Mouse (Mus musculus) erythroblast, embryonic 14.5 days (primary cell): ENCODE results near the gene Gm21319.
"Not testable (repeated sequence)": the region's sequence is repeated elsewhere in the genome, so short reads cannot be mapped to it uniquely, and the experiment has no call there.

ENCODE experiments used
- GATA1 ChIP-seq: IDR thresholded peaks from 2 replicates; pipeline ENCODE4 v1.6.1; 2012; ENCODE audit warnings: low read length, inconsistent platforms, mixed read lengths
- TAL1 ChIP-seq: IDR thresholded peaks from 3 replicates; pipeline ENCODE4 v1.6.1; 2012; ENCODE audit warnings: low read length, inconsistent platforms, mixed read lengths

DNA sequence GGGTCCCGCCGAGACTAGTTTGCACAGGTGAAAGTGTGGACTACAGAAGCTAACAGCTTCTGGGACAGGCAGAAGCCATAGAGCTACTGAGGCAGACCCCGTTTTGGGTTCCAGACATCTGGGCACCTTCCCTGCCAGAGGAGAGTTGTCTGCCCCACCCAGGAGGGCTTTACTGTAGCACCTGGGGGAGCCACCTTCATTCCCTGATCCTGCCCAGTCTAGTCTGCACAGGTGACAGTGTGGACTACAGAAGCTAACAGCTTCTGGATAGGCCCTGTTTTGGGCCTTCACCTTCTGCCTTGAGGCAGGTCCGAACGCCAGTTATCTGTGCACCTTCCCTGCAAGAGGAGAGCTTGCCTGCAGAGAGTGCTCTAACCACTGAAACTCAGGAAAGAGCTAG is 22.4 kb upstream of the Gm21319 start:
- TF ChIP-seq GATA1, TAL1: not testable (repeated sequence)
